Mouse (Mus musculus) E14TG2a.4 (cell line): ENCODE measurements around the gene Hltf.

Experiments used
- CTCF ChIP-seq: conservative IDR thresholded peaks from 2 replicates; pipeline ENCODE4 v1.5.1; 2014; ENCODE audit warnings: low read length
- NANOG ChIP-seq: IDR thresholded peaks from 2 replicates; pipeline ENCODE4 v1.6.1; 2014; ENCODE audit warnings: borderline replicate concordance, low read length, mixed read lengths

DNA sequence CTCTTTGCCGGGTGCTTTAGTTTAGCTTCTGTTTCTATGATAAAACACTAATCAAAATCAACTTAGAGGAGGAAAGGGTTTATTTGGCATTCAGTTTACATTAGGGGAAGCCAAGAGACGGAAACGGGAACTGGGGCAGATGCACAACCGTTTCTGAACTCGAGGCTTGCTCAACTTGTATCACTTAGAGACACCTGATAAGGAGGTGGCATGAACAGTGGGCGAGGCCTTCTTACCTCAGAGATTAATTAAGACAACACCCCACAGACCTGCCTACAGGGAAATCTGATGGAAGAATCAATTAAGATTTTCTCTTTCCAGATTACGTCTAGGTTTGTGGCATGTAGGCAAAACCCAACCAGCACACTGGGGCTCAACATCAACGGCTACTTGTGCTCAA is 39.5 kb upstream of the Hltf start:
- TF ChIP-seq CTCF = no peak
- no peak for TF ChIP-seq NANOG
